Mouse (Mus musculus) common myeloid progenitor, adult 5-6 weeks (primary cell): ENCODE data around the gene Taar3. TPM values are rescaled to one million over a fixed set of nuclear protein-coding genes. Genes with fewer than 3 reads are reported as not detected.

ENCODE experiments used
- ATAC-seq: replicated peaks from 2 replicates; pipeline ENCODE4 v1.8.0; 2016; ENCODE audit warnings: low read depth, mild to moderate bottlenecking, moderate TSS enrichment, inconsistent platforms; ENCODE audit not compliant: poor library complexity, severe bottlenecking
- total RNA-seq: library from RNA; stranded (forward); fragments of 200-1000, 187-1606 nt; gene quantifications from 2 replicates; pipeline ENCODE4 v1.2.3, GENCODE M21; 2017

Taar3 gene
- total RNA-seq, 1 experiment from 2014 or later, result not detected

GRCm38 (mm10) chr10:23986419-23986818 lies 37.1 kb downstream of the Taar3 start:
- peak; percentile 56; the same call in 1 of the 2 replicates for ATAC-seq

GRCm38 (mm10) chr10:23993381-23993780 lies 44.0 kb downstream of the Taar3 start, which contains the start of gene Taar7a:
TSS of gene Taar7a (minus strand) at chr10:23993481.
- ATAC-seq, result no peak

- no peak for ATAC-seq
Observed at GRCm38 (mm10) chr10:23999639-24000038, 50.3 kb downstream of the Taar3 start, which contains the start of gene Taar7b. TSS of gene Taar7b (plus strand) at chr10:23999939.

Other genes with a start within 250 kb of the Taar3 start
- gene Rps12, start 162.3 kb upstream of the Taar3 start, total RNA-seq, result 1,923 and 1,998 TPM in 2 replicates
- 0.44 and 0.64 TPM in 2 replicates for gene Slc18b1, start 152.6 kb upstream of the Taar3 start, total RNA-seq
- gene Vnn3, start 98.1 kb upstream of the Taar3 start, total RNA-seq, result not detected in 2 replicates
- gene Vnn1, start 54.9 kb upstream of the Taar3 start, total RNA-seq, result not detected in 2 replicates
- gene Taar1, start 29.2 kb upstream of the Taar3 start, total RNA-seq, result not detected in 2 replicates
- not detected in 2 replicates for gene Taar2, start 11.0 kb upstream of the Taar3 start, total RNA-seq
- gene Taar4, start 10.9 kb downstream of the Taar3 start, total RNA-seq, result not detected in 2 replicates
- gene Taar5, start 21.1 kb downstream of the Taar3 start, total RNA-seq, result not detected in 2 replicates
- not detected in 2 replicates for gene Taar6, start 36.1 kb downstream of the Taar3 start, total RNA-seq
- not detected in 2 replicates for gene Taar7a, start 43.9 kb downstream of the Taar3 start, total RNA-seq
- gene Taar7b, start 50.4 kb downstream of the Taar3 start, total RNA-seq, result not detected in 2 replicates
- not detected in 2 replicates for gene Taar7d, start 77.7 kb downstream of the Taar3 start, total RNA-seq
- gene Taar7e, start 88.1 kb downstream of the Taar3 start, total RNA-seq, result not detected in 2 replicates
- gene Taar7f, start 100.0 kb downstream of the Taar3 start, total RNA-seq, result not detected in 2 replicates
- gene Taar8a, start 126.9 kb downstream of the Taar3 start, total RNA-seq, result not detected in 2 replicates
- not detected in 2 replicates for gene Taar8b, start 142.7 kb downstream of the Taar3 start, total RNA-seq
- gene Taar8c, start 152.4 kb downstream of the Taar3 start, total RNA-seq, result not detected in 2 replicates
- not detected in 2 replicates for gene Taar9, start 160.0 kb downstream of the Taar3 start, total RNA-seq
- 38.6 and 44.5 TPM in 2 replicates for gene Stx7, start 199.7 kb downstream of the Taar3 start, total RNA-seq